Mouse (Mus musculus) MEL (cell line): ENCODE measurements around the gene 1810013L24Rik.

ENCODE experiments used
- CHD1 ChIP-seq: IDR thresholded peaks from 2 replicates; pipeline ENCODE4 v1.6.1; 2012; ENCODE audit warnings: low read depth, mild to moderate bottlenecking, inconsistent platforms, low read length, improper control_type of control experiment
- CTCF ChIP-seq, 3 experiments: IDR thresholded peaks in 2 of 3; conservative IDR thresholded peaks in 1 of 3; 2 replicates each; pipeline ENCODE4 v1.5.1; 2011 to 2012; ENCODE audit warnings: low read length in 3 of 3, low read depth in 2 of 3, mild to moderate bottlenecking in 2 of 3, improper control_type of control experiment in 1 of 3, inconsistent platforms in 1 of 3, mixed read lengths in 1 of 3, moderate library complexity in 1 of 3; ENCODE audit not compliant: control insufficient read depth in 1 of 3, insufficient read depth in 1 of 3, poor library complexity in 1 of 3, severe bottlenecking in 1 of 3
- ETS1 ChIP-seq: IDR thresholded peaks from 2 replicates; pipeline ENCODE4 v1.6.1; 2012; ENCODE audit warnings: low read depth, mild to moderate bottlenecking, inconsistent platforms, low read length, improper control_type of control experiment, moderate library complexity
- MAFK ChIP-seq: IDR thresholded peaks from 2 replicates; pipeline ENCODE4 v1.6.1; 2011; ENCODE audit warnings: low read depth, mild to moderate bottlenecking, low read length, improper control_type of control experiment, borderline replicate concordance
- MXI1 ChIP-seq: IDR thresholded peaks from 2 replicates; pipeline ENCODE4 v1.6.1; 2011; ENCODE audit warnings: mild to moderate bottlenecking, low read depth, low read length, improper control_type of control experiment
- POLR2A ChIP-seq, 2 experiments: IDR thresholded peaks; 2 replicates each; pipeline ENCODE4 v1.6.1; 2011 to 2012; ENCODE audit warnings: low read length in 2 of 2, mild to moderate bottlenecking in 2 of 2, control low read depth in 1 of 2, improper control_type of control experiment in 1 of 2, low read depth in 1 of 2, moderate library complexity in 1 of 2; ENCODE audit not compliant: control insufficient read depth in 1 of 2, insufficient read depth in 1 of 2, poor library complexity in 1 of 2
- TAL1 ChIP-seq: IDR thresholded peaks from 2 replicates; pipeline ENCODE4 v1.6.1; 2012; ENCODE audit warnings: mild to moderate bottlenecking, inconsistent platforms, low read length, moderate library complexity, mixed read lengths
- ZNF384 ChIP-seq: IDR thresholded peaks from 2 replicates; pipeline ENCODE4 v1.6.1; 2012; ENCODE audit warnings: low read depth, mild to moderate bottlenecking, inconsistent platforms, low read length, improper control_type of control experiment

DNA sequence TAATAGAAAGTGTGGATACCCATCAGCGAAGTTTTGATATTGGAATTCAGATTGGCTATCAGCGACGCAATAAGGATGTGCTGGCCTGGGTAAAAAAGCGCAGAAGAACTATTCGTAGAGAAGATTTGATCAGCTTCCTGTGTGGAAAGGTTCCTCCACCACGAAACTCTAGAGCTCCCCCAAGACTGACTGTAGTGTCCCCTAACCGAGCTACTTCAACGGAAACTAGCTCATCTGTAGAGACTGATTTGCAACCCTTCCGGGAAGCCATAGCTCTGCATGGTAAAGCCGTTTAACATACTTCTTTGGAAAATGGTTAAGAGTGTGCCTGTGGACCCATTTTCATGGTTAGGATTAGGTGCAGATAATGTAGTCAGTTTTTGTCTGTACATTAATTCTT lies 13.1 kb downstream of the 1810013L24Rik start:
- no peak for TF ChIP-seq CTCF (IDR thresholded peaks at IDR 0.05 in 2 of 3, conservative IDR thresholded peaks at IDR 0.05 in 1 of 3; ENCODE audit: control insufficient read depth in 1 of 3, insufficient read depth in 1 of 3, low read depth in 2 of 3, low read length in 3 of 3, poor library complexity in 1 of 3, severe bottlenecking in 1 of 3)
- no peak for TF ChIP-seq ZNF384
- TF ChIP-seq ETS1, result no peak
- TF ChIP-seq POLR2A (IDR thresholded peaks at IDR 0.05; ENCODE audit: control insufficient read depth in 1 of 2, insufficient read depth in 1 of 2, low read depth in 1 of 2, low read length in 2 of 2, poor library complexity in 1 of 2), result no peak
- TF ChIP-seq TAL1, result no peak
- TF ChIP-seq CHD1, result no peak
- no peak for TF ChIP-seq MXI1
- no peak for TF ChIP-seq MAFK
